Mouse (Mus musculus): ENCODE data around the gene Troap. TPM values are rescaled to one million over a fixed set of nuclear protein-coding genes. Genes with fewer than 3 reads are reported as not detected.
"Not testable (repeated sequence)": the region's sequence is repeated elsewhere in the genome, so short reads cannot be mapped to it uniquely, and the experiment has no call there.

The Troap gene
- total RNA-seq, 2 experiments from 2014 or later: 37.9 to 40.8 TPM

DNA sequence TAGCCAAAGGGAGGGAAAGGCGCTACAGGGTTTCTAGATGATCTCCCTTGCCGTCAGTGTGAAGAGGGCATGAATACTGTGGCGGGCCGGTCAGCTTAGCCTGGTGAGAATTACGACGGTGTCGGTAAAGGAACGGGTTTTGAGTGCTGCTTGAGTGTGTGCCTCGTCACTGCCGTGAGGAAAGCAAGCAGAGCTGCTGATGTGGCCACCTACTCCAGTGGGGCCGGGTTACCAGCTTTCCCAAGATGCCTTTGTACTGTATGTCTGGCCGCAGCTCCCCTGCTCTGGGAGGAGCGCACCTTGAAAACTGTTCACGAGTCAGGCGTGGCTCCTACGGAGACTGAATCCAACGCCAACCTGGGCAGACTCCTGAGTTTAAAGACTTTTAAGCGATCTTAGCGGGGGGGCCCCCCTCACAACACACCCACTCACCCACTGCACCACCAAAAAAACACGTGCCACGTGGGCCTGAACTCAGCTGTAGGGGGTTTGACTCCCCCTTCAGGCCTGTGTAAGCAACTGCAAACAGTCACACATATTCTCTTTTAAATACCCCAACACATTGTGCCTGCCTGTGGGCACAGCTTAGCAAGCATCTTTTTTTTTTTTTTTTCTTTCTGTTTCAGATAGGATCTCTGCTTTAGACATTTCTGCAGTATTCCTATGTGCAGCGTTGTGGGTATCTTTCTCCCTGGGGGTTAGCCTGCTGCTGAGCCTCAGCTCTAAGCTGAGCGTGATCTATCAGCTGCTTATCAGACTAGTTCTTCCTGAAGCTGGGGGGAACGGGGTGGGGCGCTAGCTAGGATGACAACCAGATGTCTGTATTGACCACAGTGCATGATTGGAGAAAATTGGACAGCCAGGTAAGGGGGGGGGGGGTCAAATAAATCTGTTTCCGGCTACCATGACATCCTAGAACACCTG, 34.1 kb upstream of the Troap start:
- ATAC-seq (replicated peaks; ENCODE audit: low FRiP score, low TSS enrichment, poor library complexity, severe bottlenecking): peak; percentile 68

DNA sequence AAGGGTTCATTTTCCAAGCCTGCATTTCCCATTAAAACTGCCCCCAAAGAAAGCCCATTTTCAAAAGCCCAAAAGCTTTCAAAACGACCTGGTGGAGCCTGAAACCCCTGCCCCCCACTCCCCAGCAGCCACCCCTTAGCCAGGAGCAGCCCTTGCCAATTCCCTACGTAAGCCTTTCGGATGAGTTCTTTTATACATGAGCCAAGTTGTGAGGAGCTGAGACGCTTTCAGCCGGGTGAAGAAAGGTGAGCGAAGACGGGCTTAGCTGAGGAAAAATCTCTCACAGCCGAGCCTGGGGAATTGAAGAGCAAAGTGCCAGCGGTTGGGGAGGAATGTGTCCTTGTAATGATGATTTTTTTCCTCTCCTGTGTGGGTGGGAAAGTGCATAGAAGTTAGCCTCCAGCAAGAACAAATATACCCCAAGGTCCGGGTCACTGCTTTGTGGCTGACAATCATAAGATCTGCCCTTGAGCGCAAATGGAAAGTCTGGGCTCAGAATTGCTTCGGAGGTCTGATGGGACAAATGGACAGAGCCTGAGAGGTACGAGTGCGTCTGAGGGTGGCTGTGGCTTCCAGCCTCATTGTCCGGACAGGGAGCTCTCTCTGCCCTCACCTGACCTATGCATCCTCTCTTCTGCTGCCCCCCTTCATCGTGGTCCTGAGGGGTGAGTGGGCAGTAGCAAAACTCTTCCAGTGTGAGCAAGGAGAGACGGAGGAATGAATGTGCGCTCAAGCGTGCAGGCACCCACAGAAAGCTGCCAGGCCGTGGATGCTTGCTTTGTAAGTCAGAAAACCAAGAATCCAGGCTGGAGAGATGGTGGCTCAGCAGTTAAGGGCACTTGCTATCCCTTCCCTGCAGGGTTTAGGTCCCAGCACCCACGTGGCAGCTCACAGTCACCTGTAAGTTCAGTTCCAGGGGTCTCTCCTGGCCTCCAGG, 33.2 kb upstream of the Troap start:
- ATAC-seq (replicated peaks; ENCODE audit: low FRiP score, low TSS enrichment, poor library complexity, severe bottlenecking): no peak

DNA sequence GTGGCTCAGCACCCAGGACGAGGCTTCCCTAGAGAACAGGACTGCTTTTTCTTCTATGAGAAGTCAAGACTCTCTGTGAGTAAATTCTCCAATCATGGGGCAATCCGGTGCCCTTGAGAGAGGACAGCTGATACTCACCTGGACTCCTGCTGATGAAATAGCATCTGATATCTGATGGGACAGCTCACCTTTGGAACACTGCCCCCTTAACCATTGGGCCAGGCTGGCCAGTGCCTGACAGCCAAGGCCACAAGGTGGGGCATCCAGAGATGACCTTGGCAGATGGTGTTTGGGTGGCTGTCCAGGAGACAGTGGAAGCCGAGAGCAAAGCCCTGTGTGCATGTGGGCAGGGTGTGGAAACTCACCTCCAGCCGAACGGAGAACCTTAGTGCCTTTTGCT, 32.0 kb upstream of the Troap start:
- ATAC-seq (replicated peaks; ENCODE audit: low FRiP score, low TSS enrichment, poor library complexity, severe bottlenecking): no peak

DNA sequence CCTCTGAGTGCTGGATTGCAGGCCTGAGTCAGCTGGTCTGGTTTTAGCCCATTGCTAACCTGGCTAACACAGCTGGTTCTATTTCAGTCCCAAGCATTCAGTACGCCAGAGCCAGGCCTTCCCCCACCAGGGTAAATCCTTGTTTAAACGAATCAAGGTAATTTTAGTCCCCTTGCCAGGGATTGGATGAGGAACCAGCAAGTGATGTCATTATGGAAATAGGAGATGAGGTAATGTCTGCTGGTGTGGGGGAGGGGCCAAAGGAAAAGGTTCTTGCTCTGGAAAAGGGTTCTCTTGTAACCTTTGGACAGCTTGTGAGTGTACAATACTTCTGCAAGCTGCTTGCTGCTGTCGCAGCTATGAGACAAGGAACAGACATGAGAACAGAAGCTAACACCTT, 29.5 kb upstream of the Troap start:
- ATAC-seq (replicated peaks; ENCODE audit: low FRiP score, low TSS enrichment, poor library complexity, severe bottlenecking): no peak

DNA sequence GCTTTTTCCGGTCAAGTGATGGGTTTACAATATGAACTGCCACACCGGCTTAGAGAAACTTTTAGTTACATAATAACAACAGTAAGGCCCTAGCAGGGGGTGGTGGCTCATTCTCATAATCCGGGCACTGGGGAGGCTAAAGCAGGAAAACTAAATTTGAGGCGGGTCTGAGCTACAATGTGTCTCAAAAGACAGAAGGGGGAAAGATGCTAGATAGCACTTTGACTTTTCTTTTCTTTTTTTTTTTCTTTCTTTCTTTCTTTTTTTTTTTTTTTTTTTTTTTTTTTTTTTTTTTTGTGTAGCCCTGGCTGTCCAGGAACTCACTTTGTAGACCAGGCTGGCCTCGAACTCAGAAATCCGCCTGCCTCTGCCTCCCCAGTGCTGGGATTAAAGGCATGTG, 28.6 kb upstream of the Troap start:
- not testable (repeated sequence) for ATAC-seq (replicated peaks; ENCODE audit: low FRiP score, low TSS enrichment, poor library complexity, severe bottlenecking)

DNA sequence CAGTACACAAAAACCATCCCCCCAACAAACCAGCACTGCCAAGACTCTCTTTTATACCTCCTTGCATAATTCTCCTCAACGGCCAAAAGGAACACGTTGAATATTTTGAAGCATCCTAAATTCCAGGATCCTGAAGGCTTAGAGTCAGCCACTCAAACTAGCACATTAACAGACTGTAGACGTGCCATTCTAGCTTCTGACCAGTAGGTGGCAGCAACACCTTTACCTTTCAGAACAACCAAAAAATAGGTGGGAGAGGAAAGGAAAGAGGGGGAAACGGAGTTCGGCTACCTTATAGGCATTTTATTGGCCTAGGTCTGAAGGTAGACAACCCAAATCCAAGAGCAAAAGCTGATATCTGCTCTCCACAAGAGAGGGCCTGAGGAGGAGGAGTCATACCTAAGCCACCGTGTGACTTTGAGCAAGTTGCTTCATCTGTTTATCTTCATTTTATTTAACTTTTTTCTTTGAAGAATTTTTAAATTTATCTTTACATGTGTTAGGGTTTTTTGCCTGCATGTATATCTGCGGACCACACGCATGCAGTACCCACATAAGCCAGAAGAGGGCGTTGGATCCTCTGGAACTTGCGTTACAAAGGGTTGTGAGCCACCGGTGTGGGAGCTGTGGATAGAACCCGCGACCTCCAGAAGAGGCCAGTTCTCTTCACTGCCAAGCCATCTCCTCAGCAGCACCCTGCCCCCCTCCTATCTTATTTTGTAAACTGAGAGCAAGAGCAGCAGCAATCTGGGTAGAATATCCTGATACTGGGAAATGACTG, 24.7 kb upstream of the Troap start:
- ATAC-seq (replicated peaks; ENCODE audit: low FRiP score, low TSS enrichment, poor library complexity, severe bottlenecking): peak; percentile 66; the same call in 1 of the 2 replicates

DNA sequence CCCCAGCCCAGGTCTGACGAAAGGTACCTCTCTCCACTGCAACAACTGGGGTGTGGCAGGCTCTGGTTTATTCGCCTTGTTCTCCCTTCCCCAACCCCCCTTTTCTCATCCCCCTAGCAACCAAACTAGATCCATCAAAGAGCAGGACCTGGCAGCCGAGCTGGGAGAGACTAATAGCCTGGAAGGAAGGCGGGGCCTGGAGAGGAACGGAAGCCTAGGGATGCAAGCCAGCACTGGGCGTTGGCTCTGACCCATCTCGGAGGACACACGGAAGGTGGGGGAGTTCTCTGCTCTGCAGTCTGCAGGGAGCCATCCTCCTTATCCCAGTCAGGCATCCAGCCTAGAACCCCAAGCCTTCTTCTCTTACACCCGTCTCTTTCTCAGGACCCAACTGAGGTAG, 21.0 kb upstream of the Troap start:
- ATAC-seq (replicated peaks; ENCODE audit: low FRiP score, low TSS enrichment, poor library complexity, severe bottlenecking): no peak

DNA sequence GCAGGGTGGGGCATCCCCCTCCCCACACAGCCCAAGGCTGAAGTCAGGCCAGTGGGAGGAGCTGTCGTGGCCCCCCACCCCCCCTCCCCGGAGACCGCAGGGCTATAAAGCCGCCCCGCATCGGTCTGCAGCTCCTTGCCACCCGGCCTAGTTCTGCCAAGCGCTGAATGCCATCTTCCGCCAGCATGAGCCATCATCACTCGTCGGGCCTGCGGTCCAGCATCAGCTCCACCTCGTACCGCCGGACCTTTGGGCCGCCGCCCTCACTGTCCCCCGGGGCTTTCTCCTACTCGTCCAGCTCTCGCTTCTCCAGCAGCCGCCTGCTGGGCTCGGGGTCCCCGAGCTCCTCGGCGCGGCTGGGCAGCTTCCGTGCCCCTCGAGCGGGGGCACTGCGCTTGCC, 19.3 kb upstream of the Troap start, which contains the start of gene Prph:
Gene Prph, plus strand, starts transcription at position 135 of the 400 bp plus-strand sequence.
- ATAC-seq (replicated peaks; ENCODE audit: low FRiP score, low TSS enrichment, poor library complexity, severe bottlenecking): no peak

DNA sequence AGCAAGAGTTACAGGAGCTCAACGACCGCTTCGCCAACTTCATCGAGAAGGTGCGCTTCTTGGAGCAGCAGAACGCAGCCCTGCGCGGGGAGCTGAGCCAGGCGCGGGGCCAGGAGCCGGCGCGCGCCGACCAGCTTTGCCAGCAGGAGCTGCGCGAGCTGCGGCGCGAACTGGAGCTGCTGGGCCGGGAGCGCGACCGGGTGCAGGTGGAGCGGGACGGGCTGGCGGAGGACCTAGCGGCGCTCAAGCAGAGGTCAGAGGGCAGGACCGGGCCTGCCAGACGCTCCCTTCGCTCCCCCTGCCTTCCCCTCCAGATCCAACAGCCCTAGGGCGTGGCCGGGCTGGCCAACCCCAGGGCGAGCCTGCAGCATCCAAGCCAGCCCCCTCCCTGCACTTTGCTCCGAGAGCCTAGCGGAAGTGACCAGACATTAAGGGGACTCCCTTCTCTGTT, 18.8 kb upstream of the Troap start:
- ATAC-seq (replicated peaks; ENCODE audit: low FRiP score, low TSS enrichment, poor library complexity, severe bottlenecking): no peak

DNA sequence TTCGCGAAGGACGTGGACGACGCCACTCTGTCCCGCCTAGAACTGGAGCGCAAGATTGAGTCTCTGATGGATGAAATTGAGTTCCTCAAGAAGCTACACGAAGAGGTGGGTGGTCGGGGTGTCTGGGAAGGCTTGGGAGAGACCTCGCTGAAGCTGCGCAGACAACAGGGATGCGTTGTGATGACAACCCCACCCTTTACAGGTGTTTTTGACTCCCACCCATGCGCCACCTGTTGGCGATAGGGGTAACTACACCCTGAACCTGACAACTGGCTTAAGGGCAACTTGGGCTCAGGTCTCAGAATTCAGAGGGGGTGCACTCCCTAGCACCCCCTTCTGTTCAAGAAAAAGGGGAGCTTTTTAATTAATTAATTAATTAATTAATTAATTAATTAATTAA, 18.0 kb upstream of the Troap start:
- ATAC-seq (replicated peaks; ENCODE audit: low FRiP score, low TSS enrichment, poor library complexity, severe bottlenecking): peak; percentile 46; the same call in 1 of the 2 replicates

DNA sequence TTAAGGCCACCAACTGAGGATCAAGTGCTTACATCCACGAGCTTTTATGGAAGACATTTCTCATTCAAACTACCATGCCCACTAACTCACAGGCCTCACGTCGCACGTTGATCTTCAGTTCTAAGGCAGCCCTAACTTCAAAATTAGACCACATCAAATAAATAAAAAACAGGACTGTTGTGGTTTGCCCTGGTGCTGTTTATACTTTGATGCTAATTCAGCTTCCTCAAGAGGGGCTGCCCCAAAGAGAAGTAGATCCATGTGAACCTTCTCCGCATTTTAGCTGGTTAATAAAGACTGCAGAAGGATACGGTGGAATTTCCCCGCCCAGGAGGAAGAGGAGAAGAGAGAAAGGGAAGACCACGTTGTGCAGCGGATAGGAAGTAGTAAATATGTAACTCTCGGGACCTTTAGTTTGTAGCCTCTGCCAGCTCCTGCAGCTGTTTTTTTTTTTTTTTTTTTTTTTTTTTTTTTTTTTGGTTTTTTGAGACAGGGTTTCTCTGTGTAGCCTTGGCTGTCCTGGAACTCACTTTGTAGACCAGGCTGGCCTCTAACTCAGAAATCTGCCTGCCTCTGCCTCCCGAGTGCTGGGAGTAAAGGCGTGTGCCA, 8.7 kb upstream of the Troap start:
- no peak for ATAC-seq (replicated peaks; ENCODE audit: low FRiP score, low TSS enrichment, poor library complexity, severe bottlenecking)

DNA sequence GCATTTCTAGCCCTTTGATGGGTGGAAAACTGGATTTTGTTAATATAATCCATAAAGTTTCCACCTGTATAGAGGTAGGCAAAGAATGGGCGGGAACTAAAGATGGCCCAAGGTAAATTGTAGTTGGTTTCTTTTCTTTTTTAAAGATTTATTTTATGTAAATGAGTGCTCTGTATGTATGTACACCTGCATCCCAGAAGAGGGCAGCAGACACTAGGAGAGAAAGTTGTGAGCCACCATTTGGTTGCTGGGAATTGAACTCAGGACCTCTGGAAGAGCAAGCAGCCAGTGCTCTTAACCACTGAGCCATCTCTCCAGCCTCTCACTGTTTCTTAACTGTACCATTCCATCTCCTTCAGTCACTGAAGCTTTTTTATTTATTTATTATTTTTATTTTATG, 2.4 kb upstream of the Troap start:
- ATAC-seq (replicated peaks; ENCODE audit: low FRiP score, low TSS enrichment, poor library complexity, severe bottlenecking): no peak

DNA sequence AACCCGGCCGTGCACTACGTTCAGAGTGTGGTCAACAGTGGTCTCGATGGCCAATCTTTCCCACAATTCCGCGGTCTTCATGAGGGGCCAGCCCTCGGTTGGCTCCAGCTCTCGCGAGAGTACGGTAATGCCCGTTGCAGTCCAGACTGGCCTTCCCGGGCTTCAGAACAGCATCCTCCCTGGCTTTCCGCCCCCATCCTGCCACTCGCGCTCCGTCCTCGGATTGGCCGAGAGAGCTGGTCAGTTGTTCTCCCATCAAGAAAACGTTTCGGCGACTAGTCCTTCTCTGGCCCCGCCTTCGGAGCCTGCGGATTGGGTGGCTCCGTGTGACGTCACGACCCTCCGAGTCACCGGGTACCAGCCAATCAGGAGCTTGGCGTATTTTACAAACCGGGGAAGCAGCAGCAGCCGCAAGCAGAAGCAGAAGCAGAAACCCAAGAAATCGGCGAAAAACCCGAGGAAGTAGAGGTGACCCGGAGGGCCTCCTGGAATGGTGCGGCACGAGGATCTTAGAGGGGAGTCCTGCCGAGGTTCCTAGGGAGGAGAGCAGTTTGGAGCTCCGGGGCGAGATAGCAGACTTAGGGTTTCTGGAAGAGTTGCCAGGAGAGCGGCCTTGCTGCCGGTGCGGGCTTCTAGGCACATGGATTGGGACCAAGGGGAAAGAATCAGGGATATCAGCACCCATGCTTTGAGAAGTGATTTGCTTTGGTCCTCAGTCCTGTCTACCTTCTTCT, 392 bp downstream of the Troap start:
- peak; percentile 94 for ATAC-seq (replicated peaks; ENCODE audit: low FRiP score, low TSS enrichment, poor library complexity, severe bottlenecking)

DNA sequence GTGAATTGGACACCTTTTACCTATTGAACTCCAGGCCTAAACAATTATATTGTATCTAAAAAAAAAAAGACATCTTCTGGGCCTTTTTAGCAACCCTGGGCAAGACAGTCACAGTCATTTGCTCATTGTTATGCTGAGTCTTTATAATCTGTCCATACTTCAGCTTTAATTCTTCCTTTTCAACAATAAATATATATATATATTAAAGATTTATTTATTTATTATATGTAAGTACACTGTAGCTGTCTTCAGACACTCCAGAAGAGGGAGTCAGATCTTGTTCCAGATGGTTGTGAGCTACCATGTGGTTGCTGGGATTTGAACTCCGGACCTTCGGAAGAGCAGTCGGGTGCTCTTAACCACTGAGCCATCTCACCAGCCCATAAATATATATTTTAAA, 1.6 kb downstream of the Troap start:
- not testable (repeated sequence) for ATAC-seq (replicated peaks; ENCODE audit: low FRiP score, low TSS enrichment, poor library complexity, severe bottlenecking)

DNA sequence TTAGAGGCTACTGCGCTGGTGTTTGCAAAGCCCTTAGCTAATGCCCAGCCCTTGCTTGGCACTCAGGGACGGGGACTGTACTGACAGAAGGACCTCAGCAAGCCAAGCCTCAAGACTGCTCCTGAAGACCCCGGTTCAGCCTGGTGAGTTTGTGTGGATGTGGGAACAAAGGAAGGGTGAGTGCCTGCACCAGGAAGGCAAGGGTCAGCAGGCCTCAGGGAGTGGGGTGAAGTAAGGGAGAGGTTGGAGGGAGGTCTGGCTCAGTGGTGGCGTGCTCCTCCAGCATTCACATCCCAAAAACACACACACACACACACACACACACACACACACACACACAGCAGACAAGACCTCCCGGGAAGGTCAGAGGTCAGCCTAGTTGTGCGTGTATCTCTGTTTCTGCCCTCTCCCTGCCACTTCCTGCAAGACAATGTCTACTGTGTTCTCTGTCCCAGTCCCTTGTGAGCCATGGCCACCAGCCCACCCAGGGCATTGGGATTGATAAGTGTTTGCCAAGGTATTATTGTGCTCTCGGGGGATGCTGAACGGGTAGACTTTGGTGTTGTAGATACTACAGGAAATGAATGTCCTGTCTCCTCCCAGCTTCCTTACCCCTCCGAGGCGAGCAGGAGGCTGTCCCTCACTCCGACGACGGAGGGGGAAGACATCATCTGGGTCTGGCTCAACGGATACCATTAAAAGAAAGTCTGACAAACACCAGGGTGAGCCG, 4.0 kb downstream of the Troap start:
- no peak for ATAC-seq (replicated peaks; ENCODE audit: low FRiP score, low TSS enrichment, poor library complexity, severe bottlenecking)

DNA sequence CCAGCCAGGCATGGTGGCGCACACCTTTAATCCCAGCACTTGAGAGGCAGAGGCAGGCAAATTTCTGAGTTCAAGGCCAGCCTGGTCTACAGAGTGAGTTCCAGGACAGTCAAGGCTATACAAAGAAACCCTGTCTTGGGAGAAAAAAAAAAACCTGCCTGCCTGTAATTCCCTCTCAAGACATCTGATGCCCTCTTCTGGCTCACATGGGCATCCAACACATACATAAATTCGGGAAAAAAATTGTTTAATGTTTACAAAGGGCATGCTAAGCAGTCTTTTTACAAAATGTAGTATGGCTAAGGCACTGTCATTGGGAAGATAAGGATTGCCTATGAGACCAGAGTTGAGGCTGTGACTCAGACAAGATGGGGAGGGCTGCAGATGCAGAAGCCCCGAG, 5.4 kb downstream of the Troap start:
- no peak for ATAC-seq (replicated peaks; ENCODE audit: low FRiP score, low TSS enrichment, poor library complexity, severe bottlenecking)

DNA sequence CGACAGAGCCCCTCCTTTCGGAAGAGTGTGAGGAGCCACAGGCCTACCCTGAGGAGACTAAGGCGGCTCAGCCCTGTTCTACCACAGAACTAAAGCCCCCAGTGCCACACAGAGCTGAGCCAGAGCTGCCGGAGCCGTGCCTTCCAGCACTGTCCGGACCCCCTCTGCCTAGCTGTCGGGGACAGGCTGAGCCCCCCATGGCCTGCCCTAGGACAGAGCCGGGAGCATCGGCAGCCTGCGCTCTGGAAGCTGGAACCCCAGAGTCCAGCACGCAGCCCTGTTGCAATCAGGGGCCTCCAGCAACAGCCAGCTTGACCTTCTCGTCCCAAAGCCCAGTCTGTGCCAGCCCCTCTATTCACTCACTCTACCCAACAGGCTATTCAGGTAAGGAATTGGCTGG, 7.9 kb downstream of the Troap start:
- no peak for ATAC-seq (replicated peaks; ENCODE audit: low FRiP score, low TSS enrichment, poor library complexity, severe bottlenecking)

DNA sequence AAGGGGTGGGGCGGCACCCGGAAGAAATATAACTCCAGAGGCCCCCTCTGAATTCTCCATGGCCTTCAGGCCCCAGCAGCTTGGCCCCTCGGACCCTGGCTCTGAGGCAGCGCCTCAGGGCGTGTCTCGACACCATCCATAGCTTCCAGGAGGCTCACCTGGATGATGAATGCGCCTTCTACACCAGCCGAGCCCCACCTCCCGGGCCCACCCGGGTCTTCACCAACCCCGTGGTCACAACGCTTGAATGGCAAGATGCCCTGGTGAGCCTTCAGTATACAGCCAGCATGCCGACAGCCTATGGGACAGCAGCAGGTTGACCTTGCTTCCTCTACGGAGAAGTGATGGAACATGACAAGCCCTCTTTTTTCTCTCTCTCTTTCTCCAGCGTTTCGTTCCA, 8.5 kb downstream of the Troap start:
- ATAC-seq (replicated peaks; ENCODE audit: low FRiP score, low TSS enrichment, poor library complexity, severe bottlenecking): no peak

Data from megakaryocyte-erythroid progenitor cell, adult 5-6 weeks (primary cell).